In the genomic region with DNA sequence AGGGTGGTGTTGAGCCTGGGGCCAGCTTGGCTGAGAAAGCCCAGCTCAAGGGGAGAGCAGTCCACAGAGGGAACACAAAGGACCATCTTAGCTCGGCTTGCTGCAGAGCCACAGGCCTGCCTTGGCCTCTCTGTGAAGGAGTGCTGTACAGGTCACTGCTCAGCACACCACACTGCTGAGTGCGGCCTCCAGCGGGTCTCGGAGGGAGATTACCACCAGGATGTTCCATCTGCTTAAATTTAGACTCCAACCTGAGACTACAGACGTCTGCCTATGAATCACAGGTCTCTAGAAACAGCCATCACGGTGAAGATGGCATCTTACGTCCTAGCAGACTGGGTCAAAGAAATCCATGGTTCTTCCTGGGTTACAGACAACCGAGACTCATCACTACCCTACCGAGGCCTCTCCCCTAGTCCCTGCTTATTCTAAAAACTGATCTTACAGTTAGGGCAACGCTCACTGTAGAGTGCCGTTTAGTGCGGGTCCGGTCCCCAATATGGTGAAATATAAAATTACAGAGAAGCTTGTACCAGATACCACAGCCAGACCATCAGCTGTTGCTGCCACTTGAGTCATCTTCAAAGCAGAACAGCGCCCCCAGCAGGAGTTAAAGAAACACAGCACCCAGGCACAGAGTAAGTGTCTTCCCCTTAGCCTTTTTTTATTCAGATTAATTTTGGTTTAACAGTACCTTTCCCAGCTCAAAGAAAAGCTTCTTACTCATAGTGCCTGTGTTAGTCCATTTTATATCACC, we compare ENCODE assay signal across 15 mouse cellular contexts. TPM values are rescaled to one million over a fixed set of nuclear protein-coding genes. Genes with fewer than 3 reads are reported as not detected.
DNase-seq lines count a peak whose midpoint lies in the region; ATAC-seq and TF ChIP-seq lines count a peak whose summit lies in the region.
"Had no signal": no experiment of that assay in that cellular context is flagged by ENCODE, and none has a peak within 500 bp of the region (broad histone marks: within the 10 kb centered on the region; RNA-seq: fewer than 3 reads in every experiment).

No protein-coding gene starts in this region.

- no peak for ATAC-seq in forebrain, embryonic 12.5 days (ENCODE audit: low FRiP score)
- ATAC-seq in forebrain, embryonic 15.5 days (replicated peaks): no peak
- no peak for ATAC-seq in liver, postnatal 0 days
- no peak for ATAC-seq in liver, embryonic 12.5 days

- TF ChIP-seq CTCF in liver, postnatal 0 days (IDR thresholded peaks at IDR 0.05; ENCODE audit: low read depth): peak; percentile 41; the same call in 1 of the 2 replicates
- TF ChIP-seq CTCF in E14TG2a.4 (conservative IDR thresholded peaks at IDR 0.05; ENCODE audit: low read length): peak; percentile 71
- TF ChIP-seq CTCF in heart, adult 2 months (IDR thresholded peaks at IDR 0.05): no peak

- intact Hi-C loops in heart, adult 2 months (cut with DNase I): no loop called here

- no peak for TF ChIP-seq POLR2A in heart, adult 2 months (IDR thresholded peaks at IDR 0.05; ENCODE audit: insufficient read depth, low read depth, low read length)

- no peak overlapping the region for H3K27ac ChIP-seq in forebrain, embryonic 12.5 days
- H3K27ac ChIP-seq in forebrain, embryonic 15.5 days (replicated peaks): no peak overlapping the region
- no peak overlapping the region for H3K27ac ChIP-seq in liver, postnatal 0 days (ENCODE audit: low read depth)
- no peak overlapping the region for H3K27ac ChIP-seq in liver, embryonic 12.5 days
- H3K27ac ChIP-seq in embryonic facial prominence, embryonic 10.5 days (replicated peaks): no peak overlapping the region
- H3K27ac ChIP-seq in heart, adult 2 months: no peak overlapping the region

- no peak overlapping the region for H3K4me2 ChIP-seq in forebrain, embryonic 12.5 days
- no peak overlapping the region for H3K4me2 ChIP-seq in forebrain, embryonic 15.5 days (replicated peaks)
- no peak overlapping the region for H3K4me2 ChIP-seq in liver, postnatal 0 days (ENCODE audit: low read depth, low read length)
- no peak overlapping the region for H3K4me2 ChIP-seq in liver, embryonic 12.5 days

- TF ChIP-seq EP300 in liver, postnatal 0 days (IDR thresholded peaks at IDR 0.05; ENCODE audit: low read depth): no peak
- no peak for TF ChIP-seq EP300 in heart, adult 2 months (IDR thresholded peaks at IDR 0.05; ENCODE audit: insufficient read depth, low read depth, low read length)

- DNase-seq in liver, postnatal 0 days: no peak
- peak; percentile 11 for DNase-seq in embryonic facial prominence, embryonic 10.5 days (ENCODE audit: low spot score)
- DNase-seq in cerebellum, postnatal 25 days: no peak
- DNase-seq in heart, adult 2 months: no peak
- DNase-seq: adrenal gland, adult 2 months; heart, postnatal 14 days; kidney, adult 18-20 months; lung, adult 18-20 months; thymus, postnatal 36 days had no signal

- H3K79me2 ChIP-seq in heart, adult 2 months (replicated peaks; ENCODE audit: control insufficient read depth, insufficient read depth, low read length): no peaks in the 10 kb centered on the region

- no peaks in the 10 kb centered on the region for H3K36me3 ChIP-seq in forebrain, embryonic 12.5 days (replicated peaks)
- H3K36me3 ChIP-seq in forebrain, embryonic 15.5 days: no peaks in the 10 kb centered on the region
- no peaks in the 10 kb centered on the region for H3K36me3 ChIP-seq in liver, postnatal 0 days (replicated peaks; ENCODE audit: insufficient read depth, low read length)
- H3K36me3 ChIP-seq in liver, embryonic 12.5 days: no peaks in the 10 kb centered on the region
- no peaks in the 10 kb centered on the region for H3K36me3 ChIP-seq in E14TG2a.4 (ENCODE audit: insufficient read depth, low read length)
- no peaks in the 10 kb centered on the region for H3K36me3 ChIP-seq in embryonic facial prominence, embryonic 10.5 days (replicated peaks)
- H3K36me3 ChIP-seq in heart, adult 2 months (ENCODE audit: control insufficient read depth, insufficient read depth, low read length): no peaks in the 10 kb centered on the region

- H3K4me1 ChIP-seq in forebrain, embryonic 12.5 days: peaks cover 39% of the 10 kb centered on the region
- peaks cover 19% of the 10 kb centered on the region for H3K4me1 ChIP-seq in forebrain, embryonic 15.5 days
- H3K4me1 ChIP-seq in liver, postnatal 0 days (ENCODE audit: insufficient read depth): peaks cover 13% of the 10 kb centered on the region
- H3K4me1 ChIP-seq in liver, embryonic 12.5 days: peaks cover 36% of the 10 kb centered on the region
- peaks cover 91% of the 10 kb centered on the region for H3K4me1 ChIP-seq in E14TG2a.4 (replicated peaks; ENCODE audit: low read depth, low read length)
- H3K4me1 ChIP-seq in embryonic facial prominence, embryonic 10.5 days: peaks cover 57% of the 10 kb centered on the region
- no peaks in the 10 kb centered on the region for H3K4me1 ChIP-seq in heart, adult 2 months (ENCODE audit: control insufficient read depth, insufficient read depth, low read length)

- no peaks in the 10 kb centered on the region for H3K9me3 ChIP-seq in forebrain, embryonic 12.5 days
- H3K9me3 ChIP-seq in forebrain, embryonic 15.5 days: no peaks in the 10 kb centered on the region
- no peaks in the 10 kb centered on the region for H3K9me3 ChIP-seq in liver, postnatal 0 days (ENCODE audit: low read length)
- no peaks in the 10 kb centered on the region for H3K9me3 ChIP-seq in liver, embryonic 12.5 days (replicated peaks)
- no peaks in the 10 kb centered on the region for H3K9me3 ChIP-seq in E14TG2a.4 (ENCODE audit: low read length)
- no peaks in the 10 kb centered on the region for H3K9me3 ChIP-seq in embryonic facial prominence, embryonic 10.5 days

- 66% methylated on average over 14 of the region's 14 CpGs for WGBS in forebrain, embryonic 12.5 days
- WGBS in forebrain, embryonic 15.5 days: 65% methylated on average over 14 of the region's 14 CpGs
- 74% methylated on average over 14 of the region's 14 CpGs for WGBS in liver, postnatal 0 days (ENCODE audit: insufficient replicate concordance)
- WGBS in liver, embryonic 12.5 days (ENCODE audit: insufficient replicate concordance): 69% methylated on average over 14 of the region's 14 CpGs
- 51% methylated on average over 14 of the region's 14 CpGs for WGBS in embryonic facial prominence, embryonic 10.5 days
- WGBS in heart, adult 2 months: 75% methylated on average over 14 of the region's 14 CpGs

- no peak overlapping the region for H3K4me3 ChIP-seq in forebrain, embryonic 12.5 days (replicated peaks)
- no peak overlapping the region for H3K4me3 ChIP-seq in forebrain, embryonic 15.5 days
- no peak overlapping the region for H3K4me3 ChIP-seq in liver, postnatal 0 days (ENCODE audit: low read depth, low read length)
- H3K4me3 ChIP-seq in liver, embryonic 12.5 days: no peak overlapping the region
- H3K4me3 ChIP-seq in E14TG2a.4 (replicated peaks; ENCODE audit: low read length): peak overlapping the region; percentile 8; the same call in 1 of the 2 replicates
- H3K4me3 ChIP-seq in embryonic facial prominence, embryonic 10.5 days: no peak overlapping the region
- H3K4me3 ChIP-seq in heart, adult 2 months: no peak overlapping the region

- H3K27me3 ChIP-seq in forebrain, embryonic 12.5 days: peaks cover 61% of the 10 kb centered on the region
- 0 out of 2 replicates have a peak, but pooled peaks cover 3% of the 10 kb centered on the region for H3K27me3 ChIP-seq in forebrain, embryonic 15.5 days
- peaks cover 44% of the 10 kb centered on the region for H3K27me3 ChIP-seq in liver, postnatal 0 days (ENCODE audit: insufficient read depth, low read length)
- H3K27me3 ChIP-seq in liver, embryonic 12.5 days (replicated peaks): peaks cover 94% of the 10 kb centered on the region
- peaks cover 58% of the 10 kb centered on the region for H3K27me3 ChIP-seq in E14TG2a.4 (ENCODE audit: insufficient read depth, low read length)
- H3K27me3 ChIP-seq in embryonic facial prominence, embryonic 10.5 days (replicated peaks; ENCODE audit: low read depth, poor library complexity, severe bottlenecking): peaks cover 87% of the 10 kb centered on the region
- peaks cover 7% of the 10 kb centered on the region; the same call in 1 of the 2 replicates for H3K27me3 ChIP-seq in heart, adult 2 months (ENCODE audit: control insufficient read depth, insufficient read depth, low read length)

- peak overlapping the region; percentile 12; the same call in 1 of the 2 replicates for H3K9ac ChIP-seq in forebrain, embryonic 12.5 days
- no peak overlapping the region for H3K9ac ChIP-seq in forebrain, embryonic 15.5 days (replicated peaks)
- H3K9ac ChIP-seq in liver, postnatal 0 days (replicated peaks): no peak overlapping the region
- no peak overlapping the region for H3K9ac ChIP-seq in liver, embryonic 12.5 days
- no peak overlapping the region for H3K9ac ChIP-seq in heart, adult 2 months (ENCODE audit: low read depth, low read length)

RNA-seq across cellular contexts. Expression of a gene that starts 2.9 kb away (rescaled TPM):
- polyA plus RNA-seq in forebrain, embryonic 12.5 days (2016; fragmentation: Nextera tagmentation; extraction: Ambion mirVana): 0.24 and 0.29 TPM in 2 replicates
- polyA plus RNA-seq in forebrain, embryonic 15.5 days (2015; fragmentation: Nextera tagmentation; extraction: Ambion mirVana): 0.11 and 0.37 TPM in 2 replicates
- 2.0 and 2.3 TPM in 2 replicates for polyA plus RNA-seq in liver, postnatal 0 days (2015; fragmentation: Nextera tagmentation; extraction: Ambion mirVana)
- polyA plus RNA-seq in liver, embryonic 12.5 days (2016; fragmentation: Nextera tagmentation; extraction: Ambion mirVana): 0.30 TPM in 2 replicates
- polyA plus RNA-seq in embryonic facial prominence, embryonic 10.5 days (2016; fragmentation: Nextera tagmentation; extraction: Ambion mirVana): 0.10 and 0.75 TPM in 2 replicates
- under 1 TPM; 0.16 to 0.18 TPM for total RNA-seq in heart, adult 2 months (2021)
- polyA plus RNA-seq in heart, adult 2 months (2012; rRNA removed): 0.44 and 0.86 TPM in 2 replicates
- total RNA-seq: adrenal gland, adult 2 months had no signal

RNA-seq across cellular contexts. Expression of a gene that starts 8.7 kb away (rescaled TPM):
- polyA plus RNA-seq in forebrain, embryonic 12.5 days (2016; fragmentation: Nextera tagmentation; extraction: Ambion mirVana): 0.90 and 2.4 TPM in 2 replicates
- polyA plus RNA-seq in forebrain, embryonic 15.5 days (2015; fragmentation: Nextera tagmentation; extraction: Ambion mirVana): 0.27 and 0.69 TPM in 2 replicates
- polyA plus RNA-seq in liver, postnatal 0 days (2015; fragmentation: Nextera tagmentation; extraction: Ambion mirVana): 0.08 and 0.13 TPM in 2 replicates
- 0.31 and 0.37 TPM in 2 replicates for polyA plus RNA-seq in liver, embryonic 12.5 days (2016; fragmentation: Nextera tagmentation; extraction: Ambion mirVana)
- polyA plus RNA-seq in embryonic facial prominence, embryonic 10.5 days (2016; fragmentation: Nextera tagmentation; extraction: Ambion mirVana): 0.35 and 0.38 TPM in 2 replicates
- under 1 TPM; 0.13 to 0.23 TPM for total RNA-seq in heart, adult 2 months (2021)
- polyA plus RNA-seq in heart, adult 2 months (2012; rRNA removed): 0.15 and 0.21 TPM in 2 replicates
- total RNA-seq: megakaryocyte, adult 5-6 weeks had no signal

RNA-seq across cellular contexts. Expression of a gene that starts 23.3 kb away (rescaled TPM):
- polyA plus RNA-seq in forebrain, embryonic 12.5 days (2016; fragmentation: Nextera tagmentation; extraction: Ambion mirVana): 81.3 and 86.4 TPM in 2 replicates
- polyA plus RNA-seq in forebrain, embryonic 15.5 days (2015; fragmentation: Nextera tagmentation; extraction: Ambion mirVana): 38.9 and 45.6 TPM in 2 replicates
- 27.8 and 30.7 TPM in 2 replicates for polyA plus RNA-seq in liver, postnatal 0 days (2015; fragmentation: Nextera tagmentation; extraction: Ambion mirVana)
- polyA plus RNA-seq in liver, embryonic 12.5 days (2016; fragmentation: Nextera tagmentation; extraction: Ambion mirVana): 48.3 and 51.2 TPM in 2 replicates
- 81.5 and 82.5 TPM in 2 replicates for polyA plus RNA-seq in embryonic facial prominence, embryonic 10.5 days (2016; fragmentation: Nextera tagmentation; extraction: Ambion mirVana)
- under 1 TPM; 0.39 to 0.42 TPM for total RNA-seq in heart, adult 2 months (2021)
- polyA plus RNA-seq in heart, adult 2 months (2012; rRNA removed): 0.76 and 1.7 TPM in 2 replicates

RNA-seq across cellular contexts. Expression of a gene that starts 30.9 kb away (rescaled TPM):
- 3.9 and 4.7 TPM in 2 replicates for polyA plus RNA-seq in forebrain, embryonic 12.5 days (2016; fragmentation: Nextera tagmentation; extraction: Ambion mirVana)
- polyA plus RNA-seq in forebrain, embryonic 15.5 days (2015; fragmentation: Nextera tagmentation; extraction: Ambion mirVana): 13.5 and 14.7 TPM in 2 replicates
- polyA plus RNA-seq in liver, postnatal 0 days (2015; fragmentation: Nextera tagmentation; extraction: Ambion mirVana): not detected in 2 replicates
- polyA plus RNA-seq in liver, embryonic 12.5 days (2016; fragmentation: Nextera tagmentation; extraction: Ambion mirVana): not detected in 2 replicates
- not detected in 2 replicates for polyA plus RNA-seq in embryonic facial prominence, embryonic 10.5 days (2016; fragmentation: Nextera tagmentation; extraction: Ambion mirVana)
- not detected for total RNA-seq in heart, adult 2 months (2021)
- 0.08 TPM in 1 of 2 replicates, not detected in the other for polyA plus RNA-seq in heart, adult 2 months (2012; rRNA removed)
- total RNA-seq: heart, postnatal 14 days; megakaryocyte, adult 5-6 weeks had no signal
- polyA plus RNA-seq: gonadal fat pad, adult 2 months had no signal

RNA-seq across cellular contexts. Expression of a gene that starts 53.4 kb away (rescaled TPM):
- polyA plus RNA-seq in forebrain, embryonic 12.5 days (2016; fragmentation: Nextera tagmentation; extraction: Ambion mirVana): 223 and 233 TPM in 2 replicates
- polyA plus RNA-seq in forebrain, embryonic 15.5 days (2015; fragmentation: Nextera tagmentation; extraction: Ambion mirVana): 450 and 460 TPM in 2 replicates
- polyA plus RNA-seq in liver, postnatal 0 days (2015; fragmentation: Nextera tagmentation; extraction: Ambion mirVana): 0.06 and 0.07 TPM in 2 replicates
- polyA plus RNA-seq in liver, embryonic 12.5 days (2016; fragmentation: Nextera tagmentation; extraction: Ambion mirVana): 0.81 and 1.4 TPM in 2 replicates
- 49.4 and 55.6 TPM in 2 replicates for polyA plus RNA-seq in embryonic facial prominence, embryonic 10.5 days (2016; fragmentation: Nextera tagmentation; extraction: Ambion mirVana)
- under 1 TPM; 0.39 to 0.44 TPM for total RNA-seq in heart, adult 2 months (2021)
- polyA plus RNA-seq in heart, adult 2 months (2012; rRNA removed): 0.43 and 0.85 TPM in 2 replicates
- total RNA-seq: megakaryocyte, adult 5-6 weeks had no signal

Comparison
In these comparisons a context has a peak if more than half of its experiments do, and no peak if none do; other contexts are left out.
1. RNA of a gene that starts 23.3 kb away (polyA plus RNA-seq): 81.3 to 86.4 TPM in forebrain, embryonic 12.5 days, 81.5 to 82.5 TPM in embryonic facial prominence, embryonic 10.5 days, 48.3 to 51.2 TPM in liver, embryonic 12.5 days, 38.9 to 45.6 TPM in forebrain, embryonic 15.5 days and 27.8 to 30.7 TPM in liver, postnatal 0 days; 0.76 to 1.7 TPM in heart, adult 2 months; every median in the first group is over 10 times any median in the second.